Mouse (Mus musculus) common myeloid progenitor, adult 5-6 weeks (primary cell): Measurements from ENCODE around the gene Uhmk1. TPM values are rescaled to one million over a fixed set of nuclear protein-coding genes. Genes with fewer than 3 reads are reported as not detected.

ENCODE experiments used
- ATAC-seq: replicated peaks from 2 replicates; pipeline ENCODE4 v1.8.0; 2016; ENCODE audit warnings: low read depth, mild to moderate bottlenecking, moderate TSS enrichment, inconsistent platforms; ENCODE audit not compliant: poor library complexity, severe bottlenecking
- total RNA-seq: library from RNA; stranded (forward); fragments of 200-1000, 187-1606 nt; gene quantifications from 2 replicates; pipeline ENCODE4 v1.2.3, GENCODE M21; 2017

Uhmk1 gene
- 60.8 and 71.6 TPM in 2 replicates for total RNA-seq

- ATAC-seq: peak; percentile 91
These were observed at the start of gene Uhmk1 for GRCm38 (mm10) chr1:170214757-170215522. Uhmk1 (minus strand) TSS chr1:170215397.

DNA sequence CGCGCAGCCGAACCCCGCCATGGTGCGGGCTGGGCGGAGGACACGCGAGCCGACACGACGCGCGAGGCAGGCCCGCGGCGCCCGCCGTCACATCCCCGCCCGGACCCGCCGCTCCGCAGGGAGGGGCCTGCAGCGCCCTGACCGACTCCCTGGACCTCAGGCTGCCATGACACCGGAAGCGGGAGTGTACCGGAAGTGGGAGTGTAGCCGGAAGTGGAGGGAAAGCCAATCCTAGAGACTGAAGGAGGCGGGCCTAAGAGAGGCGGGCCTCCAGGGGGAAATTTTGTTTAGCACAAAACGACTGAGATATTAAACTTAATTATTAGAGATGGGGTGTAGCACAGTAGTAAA is 40.3 kb upstream of the Uhmk1 start:
- ATAC-seq: peak; percentile 100

DNA sequence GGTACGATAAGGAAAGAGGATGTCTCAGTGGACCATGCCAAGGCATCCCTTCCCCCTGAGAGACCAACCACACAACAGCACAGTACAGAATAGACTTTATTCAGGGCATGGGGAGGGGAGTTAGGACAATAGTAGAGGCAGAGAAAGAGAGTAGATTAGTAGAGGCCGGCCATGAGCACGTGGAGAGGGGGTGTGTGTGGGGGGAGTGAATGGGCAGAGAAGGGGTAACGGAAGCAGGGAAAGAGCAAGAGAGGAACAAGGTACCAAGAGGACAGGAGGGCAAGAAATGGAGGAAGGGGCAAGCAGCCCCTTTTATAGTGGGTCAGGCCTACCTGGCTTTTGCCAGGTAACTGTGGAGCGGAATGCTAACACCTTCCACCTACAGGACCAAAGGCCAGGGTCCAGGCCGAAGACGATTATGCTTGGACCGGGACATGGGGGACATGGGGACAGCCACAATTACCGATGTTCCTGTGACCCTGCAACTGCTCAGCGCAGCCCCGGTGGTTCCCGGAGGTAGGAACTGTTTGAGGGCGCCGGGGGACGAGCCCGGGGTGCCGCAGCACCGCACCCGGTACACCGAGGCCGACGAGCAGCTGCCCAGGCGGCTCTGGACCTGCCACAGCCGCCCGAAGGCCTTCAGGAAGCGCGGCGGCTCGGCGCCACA is 39.8 kb upstream of the Uhmk1 start:
- ATAC-seq: no peak

- ATAC-seq: no peak
These were observed 29.8 kb upstream of the Uhmk1 start for GRCm38 (mm10) chr1:170245016-170245415.

DNA sequence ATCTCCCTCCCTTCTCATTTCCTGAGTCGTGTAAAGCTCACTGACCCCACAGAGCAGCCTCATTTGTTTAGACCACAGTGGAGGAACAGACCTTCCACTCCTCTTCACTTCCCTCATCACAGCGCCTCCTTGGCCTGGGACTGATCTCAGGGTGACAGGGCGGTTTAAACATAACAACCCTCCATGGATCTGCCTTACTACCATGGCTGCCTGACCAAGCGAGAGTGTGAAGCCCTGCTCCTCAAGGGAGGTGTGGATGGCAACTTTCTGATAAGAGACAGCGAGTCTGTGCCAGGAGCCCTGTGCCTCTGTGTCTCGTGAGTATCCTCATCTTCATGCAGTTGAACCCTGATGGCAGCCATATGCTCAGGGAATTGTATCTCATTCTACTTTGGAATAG is 17.5 kb upstream of the Uhmk1 start, which contains the start of gene Sh2d1b2:
Gene Sh2d1b2 (plus strand): TSS at position 62 of the 400 bp plus-strand sequence.
- ATAC-seq: peak; percentile 77

GRCm38 (mm10) chr1:170223276-170223675 is 8.1 kb upstream of the Uhmk1 start:
- no peak for ATAC-seq

- ATAC-seq: no peak
These were observed 5.2 kb upstream of the Uhmk1 start for GRCm38 (mm10) chr1:170220351-170220750.

- peak; percentile 78 for ATAC-seq
These were observed 3.1 kb upstream of the Uhmk1 start for GRCm38 (mm10) chr1:170218091-170218884.

DNA sequence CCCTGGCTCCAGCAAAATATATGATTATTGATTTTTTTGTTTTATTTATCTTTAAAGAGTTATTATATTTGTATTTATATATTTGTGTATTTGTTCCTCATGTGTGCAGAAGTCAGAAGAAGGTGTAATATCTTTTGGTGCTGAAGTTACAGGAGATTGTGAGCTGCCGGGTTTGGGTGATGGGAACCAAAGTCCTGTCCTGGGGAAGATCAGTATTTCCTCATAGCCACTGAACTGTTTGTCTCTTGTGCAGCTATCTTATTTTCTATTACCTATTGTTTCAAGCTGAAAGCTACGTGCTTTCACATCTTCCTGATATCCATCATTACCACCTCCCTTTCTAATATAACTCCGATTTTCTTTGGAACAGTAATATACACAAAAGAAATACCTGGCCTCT is 393 bp upstream of the Uhmk1 start:
- no peak for ATAC-seq

DNA sequence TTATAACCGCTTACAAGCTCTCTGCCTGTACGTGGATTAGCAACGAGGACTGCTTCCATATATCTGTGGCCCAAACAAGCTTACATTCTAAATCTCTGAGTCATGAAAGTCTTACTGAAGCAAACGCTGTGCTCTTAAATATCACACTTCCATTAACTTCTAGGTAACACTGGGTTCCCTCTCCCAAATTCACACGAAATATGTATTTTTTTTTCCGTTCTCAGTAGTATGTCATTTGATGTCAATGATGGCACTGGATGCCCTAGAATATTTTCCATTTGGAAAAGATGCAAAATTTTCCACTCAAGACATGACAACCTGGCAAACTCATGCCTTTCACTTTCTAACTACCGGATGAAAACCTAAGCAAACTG is 827 bp downstream of the Uhmk1 start:
- ATAC-seq: no peak

- ATAC-seq: no peak
These were observed 1.9 kb downstream of the Uhmk1 start for GRCm38 (mm10) chr1:170213181-170213879.

DNA sequence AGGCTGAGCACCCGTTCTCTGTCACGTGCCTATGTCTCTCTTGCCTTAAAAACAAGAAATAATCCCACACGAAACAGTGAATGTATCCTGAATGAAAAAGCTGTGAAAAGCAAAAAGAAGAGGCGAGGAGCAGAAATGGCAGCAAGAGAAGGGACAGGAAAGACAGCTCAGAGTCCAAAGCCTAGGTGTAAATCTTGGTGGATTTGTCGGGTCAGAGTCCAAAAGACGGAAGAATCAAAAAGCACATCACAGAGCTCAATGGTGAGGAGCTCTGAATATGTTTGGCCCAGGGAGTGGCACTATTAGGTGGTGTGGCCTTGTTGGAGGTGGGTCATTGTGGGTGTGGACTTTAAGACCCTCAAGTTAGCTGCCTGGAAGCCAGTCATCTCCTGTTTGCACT is 8.8 kb downstream of the Uhmk1 start:
- ATAC-seq: no peak

DNA sequence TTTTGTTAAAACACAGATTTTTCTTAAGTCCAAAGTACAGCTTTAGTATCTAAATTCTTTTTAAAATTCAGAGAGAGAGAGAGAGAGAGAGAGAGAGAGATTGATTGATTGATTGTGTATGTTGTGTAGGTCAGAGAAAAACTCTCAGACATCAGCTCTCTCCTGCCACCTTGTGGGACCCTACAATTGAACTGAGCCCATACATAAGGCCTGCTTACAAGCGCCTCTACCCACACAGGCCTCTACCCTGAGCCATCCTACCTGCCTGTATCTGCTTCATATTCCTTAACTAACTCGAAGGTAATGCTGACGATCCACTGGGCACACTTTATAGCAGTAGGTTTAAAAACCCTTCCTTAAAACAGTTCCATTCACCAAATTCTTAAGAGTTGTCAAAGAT is 14.8 kb downstream of the Uhmk1 start:
- peak; percentile 77; the same call in 1 of the 2 replicates for ATAC-seq

DNA sequence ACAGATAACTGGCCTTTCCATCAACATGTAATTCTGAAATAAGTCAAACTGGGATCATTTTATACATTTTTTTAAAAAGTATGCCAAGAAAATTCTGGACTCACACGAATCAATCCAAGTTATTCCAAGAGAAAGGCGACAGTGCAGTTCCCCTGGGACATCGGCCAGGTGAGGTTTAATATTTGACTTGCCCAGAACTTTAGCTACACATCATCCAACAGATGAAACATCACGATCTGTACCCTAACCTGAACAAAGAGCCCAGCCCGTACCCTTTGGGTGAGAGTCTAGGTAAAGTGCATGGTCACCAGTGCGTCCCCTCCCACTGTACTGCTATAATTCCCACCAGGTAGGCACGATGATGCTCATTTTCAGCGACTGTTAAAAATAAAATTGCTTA is 19.0 kb downstream of the Uhmk1 start:
- no peak for ATAC-seq

DNA sequence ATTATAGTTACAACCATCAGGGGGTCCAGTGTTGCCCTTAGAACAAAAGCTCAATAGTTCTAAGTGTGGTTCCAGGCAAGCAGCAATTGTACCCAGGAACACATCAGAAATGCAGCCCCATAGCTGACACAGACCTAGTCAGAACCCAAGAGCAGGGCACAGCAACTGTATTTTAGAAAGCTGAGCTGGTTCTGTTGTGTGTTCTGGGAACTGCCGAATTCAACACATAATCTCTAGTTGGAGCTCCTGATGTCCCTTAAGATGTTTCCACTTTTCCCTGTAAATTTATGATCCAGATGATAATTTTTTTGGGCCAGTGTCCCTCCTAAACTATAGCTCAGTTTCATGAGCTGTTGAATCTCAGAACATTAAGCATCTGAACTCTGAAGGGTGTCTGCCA is 23.3 kb downstream of the Uhmk1 start:
- ATAC-seq: no peak

- ATAC-seq: no peak
These were observed 25.0 kb downstream of the Uhmk1 start for GRCm38 (mm10) chr1:170190225-170190624.

- ATAC-seq: no peak
These were observed 26.6 kb downstream of the Uhmk1 start for GRCm38 (mm10) chr1:170188601-170189000.

DNA sequence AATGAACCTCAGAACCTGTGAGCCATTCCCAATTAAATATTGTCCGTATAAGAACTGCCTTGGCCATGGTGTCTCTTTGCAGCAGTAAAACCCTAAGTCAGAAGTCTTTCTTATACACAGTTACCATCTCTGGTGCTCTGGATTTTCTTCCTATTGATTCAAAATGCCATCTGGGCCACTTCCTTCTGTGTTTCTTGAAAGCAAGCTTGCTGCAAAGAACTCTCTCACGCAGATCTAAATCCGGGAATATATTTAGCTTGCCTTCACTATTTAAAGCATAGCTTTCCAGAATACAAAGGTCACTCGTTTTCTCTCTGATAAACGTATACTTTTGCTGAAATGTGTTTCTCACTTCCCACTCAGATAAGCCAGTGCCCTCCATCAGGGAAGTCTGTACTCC is 28.7 kb downstream of the Uhmk1 start:
- no peak for ATAC-seq

DNA sequence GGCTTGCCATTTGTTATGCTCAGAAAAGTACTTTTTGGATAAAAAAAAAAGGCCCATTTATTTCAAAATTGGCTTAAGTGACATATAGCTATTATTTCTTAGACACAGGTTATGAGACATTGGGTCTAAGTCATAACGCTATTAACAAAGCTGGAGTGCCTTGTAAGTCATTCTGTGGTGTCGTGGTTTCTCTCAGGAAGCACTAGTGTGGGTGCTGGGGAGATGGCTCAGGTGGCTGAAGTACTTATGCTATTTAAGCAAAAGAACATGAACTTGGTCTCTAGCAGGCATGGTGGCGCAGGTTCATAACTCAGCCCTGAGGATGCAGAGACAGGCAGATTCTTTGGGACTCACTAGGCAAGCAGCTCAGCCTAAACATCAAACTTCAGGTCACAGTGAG is 30.1 kb downstream of the Uhmk1 start:
- peak; percentile 42; the same call in 1 of the 2 replicates for ATAC-seq

DNA sequence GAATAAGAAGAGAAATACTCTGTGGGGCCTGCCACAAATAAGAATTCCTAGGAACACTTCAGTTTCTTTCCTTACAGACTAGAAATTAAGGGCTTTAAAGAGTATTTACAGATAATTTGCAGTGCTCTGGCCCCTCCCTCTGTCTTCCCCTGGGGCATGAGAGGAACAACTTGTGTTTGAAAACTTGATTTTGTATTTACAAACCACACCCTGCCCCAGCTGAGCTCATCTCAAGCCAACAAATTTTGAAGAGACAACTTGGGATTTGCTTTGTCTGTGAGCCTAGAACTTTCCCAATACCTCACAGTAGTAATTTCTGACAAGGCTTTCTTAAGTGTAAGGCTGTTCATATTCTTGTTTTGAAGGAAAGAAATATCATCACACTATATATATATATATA is 32.5 kb downstream of the Uhmk1 start:
- no peak for ATAC-seq
